Mouse (Mus musculus) hindbrain, embryonic 16.5 days (tissue): ENCODE data around the gene Zfp865. TPM values are rescaled to one million over a fixed set of nuclear protein-coding genes. Genes with fewer than 3 reads are reported as not detected.

Experiments used
- ATAC-seq: fragments of 200-750 bp; cut with Nextera tagmentation; 2 replicates; pipeline ENCODE4 v1.8.0; 2017; ENCODE audit warnings: moderate TSS enrichment, moderate library complexity
- H3K27ac ChIP-seq: fragments of 300-500 bp; sonication (generic); 2 replicates; pipeline ENCODE4 v1.5.1; 2014; ENCODE audit warnings: low read depth, mild to moderate bottlenecking, control low read depth, low read length, moderate library complexity
- H3K27me3 ChIP-seq: fragments of 300-500 bp; sonication (generic); replicated peaks from 2 replicates; pipeline ENCODE4 v1.6.1; 2014; ENCODE audit warnings: low read length; ENCODE audit not compliant: control insufficient read depth, insufficient read depth
- H3K36me3 ChIP-seq: fragments of 300-500 bp; sonication (generic); 2 replicates; pipeline ENCODE4 v1.6.1; 2014; ENCODE audit warnings: mild to moderate bottlenecking, low read length, moderate library complexity, mixed read lengths; ENCODE audit not compliant: control insufficient read depth, insufficient read depth
- H3K4me1 ChIP-seq: fragments of 300-500 bp; sonication (generic); 2 replicates; pipeline ENCODE4 v1.6.1; 2014; ENCODE audit warnings: low read depth, low read length; ENCODE audit not compliant: control insufficient read depth, insufficient read depth
- H3K4me2 ChIP-seq: fragments of 300-500 bp; sonication (generic); 2 replicates; pipeline ENCODE4 v1.6.1; 2014; ENCODE audit warnings: mild to moderate bottlenecking, low read length, control low read depth, moderate library complexity
- H3K4me3 ChIP-seq: fragments of 300-500 bp; sonication (generic); 2 replicates; pipeline ENCODE4 v1.5.1; 2014; ENCODE audit warnings: mild to moderate bottlenecking, low read length, control low read depth, moderate library complexity
- H3K9ac ChIP-seq: fragments of 300-500 bp; sonication (generic); 2 replicates; pipeline ENCODE4 v1.6.1; 2014; ENCODE audit warnings: low read depth, mild to moderate bottlenecking, control low read depth, low read length, moderate library complexity
- H3K9me3 ChIP-seq: fragments of 300-500 bp; sonication (generic); 2 replicates; pipeline ENCODE4 v1.6.1; 2014; ENCODE audit warnings: mild to moderate bottlenecking, low read length, moderate library complexity; ENCODE audit not compliant: control insufficient read depth
- WGBS: fragments of 180-500 bp; shearing (Covaris S2); extraction: QIAGEN DNeasy Blood & Tissue Kit; methylation state at CpG from one replicate; pipeline ENCODE4 v1.1.7; 2014; 5-methylcytosine and 5-hydroxymethylcytosine counted together
- polyA plus RNA-seq: library from polyadenylated mRNA; unstranded; fragments of >200 nt; fragmentation: Nextera tagmentation; extraction: Ambion mirVana; gene quantifications from 2 replicates; pipeline ENCODE4 v1.2.1, GENCODE M21; 2015

Gene Zfp865
- polyA plus RNA-seq, 1 experiment from 2014 or later, result 5.8 TPM

DNA sequence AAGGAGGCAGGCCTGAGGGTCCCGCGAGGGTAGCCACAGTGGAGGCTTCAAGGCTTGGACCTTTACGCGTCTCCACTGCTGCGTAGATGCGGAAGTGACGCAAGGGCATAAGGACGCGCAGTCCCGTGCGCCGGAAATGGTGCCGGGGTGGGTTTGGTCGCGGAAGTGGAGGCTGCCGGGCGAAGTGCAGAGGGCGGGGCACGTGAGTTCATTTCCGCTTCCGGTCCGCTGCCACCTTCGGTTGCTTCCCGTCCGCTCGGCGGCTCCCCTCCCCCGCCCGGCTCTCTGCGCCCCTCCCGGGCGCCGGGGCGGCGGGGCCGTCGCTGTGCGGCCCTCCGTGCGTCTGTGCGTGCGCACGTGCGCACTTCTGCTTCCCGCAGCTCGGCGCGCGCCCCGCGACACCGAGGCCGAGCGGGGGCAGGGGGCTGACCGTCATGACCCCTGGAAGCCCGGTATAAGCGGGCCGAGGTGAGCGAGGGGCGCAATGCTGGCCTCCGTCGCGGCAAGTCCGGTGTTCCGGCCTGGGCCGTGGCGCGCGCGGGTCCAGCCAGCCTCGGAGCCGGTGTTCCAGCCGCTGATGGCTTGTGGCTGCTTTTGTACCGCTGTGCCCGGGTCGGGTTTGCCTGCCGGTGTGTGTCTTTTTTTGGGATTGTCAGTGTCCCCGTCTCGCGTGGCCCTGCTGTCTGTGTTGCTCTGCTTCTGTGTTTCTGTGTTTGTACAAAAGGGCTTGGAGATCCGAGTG is 60.0 kb downstream of the Zfp865 start, which contains the start of gene Epn1:
Epn1 (plus strand) TSS at position 226 of the 742 bp plus-strand sequence.
- peak within 1 kb of the TSS; percentile 99 for H3K4me3 ChIP-seq
- H3K9me3 ChIP-seq, result no peaks in the 10 kb centered on the region
- ATAC-seq, result peak; percentile 98
- H3K4me2 ChIP-seq, result peak within 1 kb of the TSS; percentile 58
- peaks cover 15% of the 10 kb centered on the region for H3K4me1 ChIP-seq
- peak within 1 kb of the TSS; percentile 93 for H3K27ac ChIP-seq
- no peaks in the 10 kb centered on the region for H3K27me3 ChIP-seq
- peaks cover 29% of the 10 kb centered on the region for H3K36me3 ChIP-seq
- whole genome bisulfite sequencing, result under 1% methylated on average over 78 of the region's 81 CpGs
- peak within 1 kb of the TSS; percentile 99 for H3K9ac ChIP-seq

DNA sequence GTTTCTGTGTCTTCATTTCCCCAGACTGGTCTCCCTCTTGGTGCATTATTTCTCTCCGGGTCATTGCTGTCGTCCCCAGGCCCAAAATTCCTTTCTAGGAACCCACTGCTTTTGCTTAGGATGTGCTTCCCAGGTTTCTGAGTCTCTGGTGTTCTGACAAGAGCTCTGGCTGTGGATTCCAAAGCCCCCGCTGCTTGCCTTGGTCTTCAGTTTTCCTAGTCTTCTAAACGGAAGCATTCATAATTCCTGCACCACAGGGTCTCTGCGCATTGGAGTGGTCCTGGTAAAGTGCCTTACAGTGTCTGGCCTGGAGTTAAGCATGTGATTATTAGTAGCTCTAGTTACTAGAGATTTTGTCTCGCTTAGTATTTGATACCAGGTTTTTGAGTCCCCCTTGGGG is 60.6 kb downstream of the Zfp865 start:
- peak overlapping the region; percentile 58 for H3K4me2 ChIP-seq
- no peak for ATAC-seq
- 17% methylated on average over 6 of the region's 6 CpGs for WGBS
- no peaks in the 10 kb centered on the region for H3K27me3 ChIP-seq
- peaks cover 15% of the 10 kb centered on the region for H3K4me1 ChIP-seq
- H3K36me3 ChIP-seq, result peaks cover 30% of the 10 kb centered on the region; the same call in 1 of the 2 replicates
- H3K9me3 ChIP-seq, result no peaks in the 10 kb centered on the region
- H3K4me3 ChIP-seq, result peak overlapping the region; percentile 99
- H3K9ac ChIP-seq, result peak overlapping the region; percentile 99
- peak overlapping the region; percentile 93 for H3K27ac ChIP-seq

DNA sequence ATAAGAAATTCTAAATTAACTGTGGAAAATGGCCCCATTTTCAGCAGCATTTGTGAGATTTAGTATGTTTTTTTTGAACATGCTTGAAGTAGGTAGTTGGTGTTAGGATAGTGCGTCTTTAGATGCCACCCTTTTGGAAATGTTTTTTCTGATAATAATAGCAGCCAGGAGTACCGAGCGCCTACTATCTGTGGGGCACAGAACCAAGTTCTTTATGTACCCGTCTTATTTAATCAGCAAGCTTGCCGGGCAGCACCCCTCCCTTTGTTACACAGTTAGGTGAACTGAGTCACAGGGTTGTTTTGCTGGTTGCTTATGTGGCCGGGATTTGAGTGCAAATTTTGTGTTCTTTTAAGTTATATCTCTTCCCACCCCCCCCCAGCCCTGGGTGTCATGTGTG is 61.1 kb downstream of the Zfp865 start:
- H3K4me1 ChIP-seq, result peaks cover 15% of the 10 kb centered on the region
- no peak overlapping the region for H3K27ac ChIP-seq
- H3K27me3 ChIP-seq, result no peaks in the 10 kb centered on the region
- no peaks in the 10 kb centered on the region for H3K9me3 ChIP-seq
- H3K9ac ChIP-seq, result no peak overlapping the region
- peak overlapping the region; percentile 58 for H3K4me2 ChIP-seq
- WGBS, result 69% methylated on average over 6 of the region's 6 CpGs
- peak overlapping the region; percentile 99 for H3K4me3 ChIP-seq
- ATAC-seq, result no peak
- H3K36me3 ChIP-seq, result peaks cover 29% of the 10 kb centered on the region; the same call in 1 of the 2 replicates

DNA sequence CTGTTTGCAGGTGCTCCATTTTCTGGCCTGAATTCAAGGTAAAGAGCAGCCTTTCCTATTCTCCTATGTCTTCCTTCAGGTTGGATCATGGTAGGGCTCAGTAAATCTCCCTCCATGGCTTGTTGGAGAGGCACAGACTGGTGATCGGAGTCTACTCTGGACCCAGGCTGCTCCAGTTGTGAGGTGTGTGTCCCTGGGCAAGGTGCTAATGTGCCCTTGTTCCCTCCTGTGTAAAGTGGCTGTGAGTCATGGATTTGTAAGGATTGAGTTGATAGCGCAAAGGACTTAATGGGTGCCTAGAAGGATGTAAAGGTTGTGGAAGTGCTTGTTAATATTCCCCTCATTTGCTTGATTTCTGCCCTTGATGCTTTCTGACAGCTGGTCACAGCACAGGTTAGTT is 61.8 kb downstream of the Zfp865 start:
- Histone ChIP-seq H3K27me3 (no peaks in the 10 kb centered on the region), H3K4me1 (peaks cover 15% of the 10 kb centered on the region), H3K36me3 (peaks cover 23% of the 10 kb centered on the region; the same call in 1 of the 2 replicates), H3K27ac (no peak overlapping the region), H3K4me2 (peak overlapping the region; percentile 58), H3K4me3 (no peak overlapping the region), H3K9ac (no peak overlapping the region), H3K9me3 (no peaks in the 10 kb centered on the region)
- ATAC-seq, result no peak
- WGBS, result 98% methylated on average over 2 of the region's 2 CpGs

DNA sequence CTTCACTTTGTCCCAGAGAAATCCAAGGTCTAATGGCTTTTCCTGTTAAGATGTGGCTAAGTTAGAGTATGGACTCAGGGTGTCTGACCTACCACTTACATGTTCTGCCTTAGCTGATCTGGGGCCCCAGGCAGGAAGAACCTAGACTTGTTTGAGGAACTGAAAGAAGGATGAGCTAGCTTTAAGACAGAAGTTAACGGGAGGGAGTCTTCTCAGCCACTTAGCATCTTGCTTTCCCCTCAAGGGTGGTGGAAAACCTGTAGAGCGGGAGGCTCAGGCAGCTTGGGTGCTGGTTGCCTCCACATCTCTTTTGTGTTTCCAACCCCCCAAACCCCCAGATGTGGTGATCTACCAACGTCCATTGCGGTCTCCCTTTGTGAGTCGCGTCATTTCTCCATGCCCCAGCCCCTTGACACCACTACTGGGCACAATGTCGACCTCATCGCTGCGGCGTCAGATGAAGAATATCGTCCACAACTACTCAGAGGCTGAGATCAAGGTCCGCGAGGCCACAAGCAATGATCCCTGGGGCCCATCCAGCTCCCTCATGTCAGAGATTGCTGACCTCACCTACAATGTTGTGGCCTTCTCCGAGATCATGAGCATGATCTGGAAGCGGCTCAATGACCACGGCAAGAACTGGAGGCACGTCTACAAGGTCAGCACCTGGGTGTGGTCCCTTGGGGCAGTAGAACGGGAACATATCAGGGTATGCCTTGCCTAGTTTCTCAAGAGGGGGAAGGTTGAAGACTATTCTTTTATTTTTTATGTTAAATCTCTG is 63.3 kb downstream of the Zfp865 start:
- Histone ChIP-seq H3K27me3 (no peaks in the 10 kb centered on the region), H3K36me3 (peaks cover 16% of the 10 kb centered on the region; the same call in 1 of the 2 replicates), H3K4me1 (peaks cover 15% of the 10 kb centered on the region), H3K27ac (no peak overlapping the region), H3K9ac (no peak overlapping the region), H3K4me3 (no peak overlapping the region), H3K4me2 (no peak overlapping the region), H3K9me3 (no peaks in the 10 kb centered on the region)
- WGBS, result 91% methylated on average over 18 of the region's 18 CpGs
- ATAC-seq, result no peak

DNA sequence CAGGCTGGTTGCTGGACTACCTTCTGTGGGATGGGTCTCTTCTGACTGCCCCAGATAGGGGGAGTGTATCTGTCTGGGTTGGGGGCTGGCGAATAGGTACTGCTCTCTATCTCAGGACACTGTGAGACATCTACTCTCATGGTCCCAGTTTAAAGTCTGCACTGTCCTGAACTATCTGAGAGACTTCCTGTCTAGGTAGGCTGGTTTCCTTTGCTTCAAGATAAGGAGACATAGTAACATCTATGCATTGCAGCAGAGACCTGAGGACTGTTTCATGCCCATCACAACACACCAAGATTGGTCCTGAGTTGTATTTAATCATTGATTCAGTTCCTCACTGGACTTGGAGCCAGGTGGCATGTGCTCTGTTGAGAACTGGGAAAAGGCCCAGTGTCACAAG is 65.3 kb downstream of the Zfp865 start:
- peaks cover 16% of the 10 kb centered on the region for H3K36me3 ChIP-seq
- H3K27me3 ChIP-seq, result no peaks in the 10 kb centered on the region
- WGBS, result 90% methylated on average over 1 of the region's 1 CpGs
- no peak overlapping the region for H3K4me2 ChIP-seq
- no peak overlapping the region for H3K9ac ChIP-seq
- no peak overlapping the region for H3K4me3 ChIP-seq
- no peak for ATAC-seq
- H3K27ac ChIP-seq, result no peak overlapping the region
- no peaks in the 10 kb centered on the region for H3K9me3 ChIP-seq
- peaks cover 15% of the 10 kb centered on the region for H3K4me1 ChIP-seq

Other genes with a start within 250 kb of the Zfp865 start
- gene Fam71e2, start 249.1 kb upstream of the Zfp865 start, polyA plus RNA-seq, result not detected in 2 replicates
- gene Il11, start 237.5 kb upstream of the Zfp865 start, polyA plus RNA-seq, result 0.95 and 1.3 TPM in 2 replicates
- gene Tmem190, start 237.4 kb upstream of the Zfp865 start, polyA plus RNA-seq, result 0.68 TPM in 1 of 2 replicates, not detected in the other
- 6.8 and 9.2 TPM in 2 replicates for gene Tmem238, start 230.7 kb upstream of the Zfp865 start, polyA plus RNA-seq
- 206 and 212 TPM in 2 replicates for gene Rpl28, start 227.5 kb upstream of the Zfp865 start, polyA plus RNA-seq
- gene Ube2s, start 207.8 kb upstream of the Zfp865 start, polyA plus RNA-seq, result 250 and 253 TPM in 2 replicates
- 9.9 and 10.0 TPM in 2 replicates for gene Shisa7, start 175.7 kb upstream of the Zfp865 start, polyA plus RNA-seq
- gene Isoc2b, start 150.1 kb upstream of the Zfp865 start, polyA plus RNA-seq, result 4.2 and 4.6 TPM in 2 replicates
- 0.89 and 0.93 TPM in 2 replicates for gene Isoc2a, start 143.2 kb upstream of the Zfp865 start, polyA plus RNA-seq
- gene Gm36210, start 113.9 kb upstream of the Zfp865 start, polyA plus RNA-seq, result 0.48 and 0.52 TPM in 2 replicates
- 3.2 and 4.2 TPM in 2 replicates for gene Zfp628, start 105.2 kb upstream of the Zfp865 start, polyA plus RNA-seq
- 35.2 and 39.3 TPM in 2 replicates for gene Nat14, start 98.3 kb upstream of the Zfp865 start, polyA plus RNA-seq
- gene Ssc5d, start 94.6 kb upstream of the Zfp865 start, polyA plus RNA-seq, result 1.1 and 2.4 TPM in 2 replicates
- gene Sbk2, start 56.0 kb upstream of the Zfp865 start, polyA plus RNA-seq, result 0.14 TPM in 1 of 2 replicates, not detected in the other
- 0.70 and 0.71 TPM in 2 replicates for gene Sbk3, start 49.2 kb upstream of the Zfp865 start, polyA plus RNA-seq
- gene Zfp579, start 24.2 kb upstream of the Zfp865 start, polyA plus RNA-seq, result 49.2 and 53.5 TPM in 2 replicates
- 8.0 and 9.3 TPM in 2 replicates for gene Zfp524, start 6.0 kb upstream of the Zfp865 start, polyA plus RNA-seq
- gene Fiz1, start 5.7 kb upstream of the Zfp865 start, polyA plus RNA-seq, result 28.8 and 34.4 TPM in 2 replicates
- gene Gm44973, start 4.9 kb upstream of the Zfp865 start, polyA plus RNA-seq, result 0.18 and 1.2 TPM in 2 replicates
- gene Ccdc106, start 177 bp downstream of the Zfp865 start, polyA plus RNA-seq, result 67.3 and 74.5 TPM in 2 replicates
- not detected in 2 replicates for gene 4632433K11Rik, start 13.7 kb downstream of the Zfp865 start, polyA plus RNA-seq
- gene Zfp784, start 18.1 kb downstream of the Zfp865 start, polyA plus RNA-seq, result 9.7 and 10.2 TPM in 2 replicates
- gene Zfp580, start 31.2 kb downstream of the Zfp865 start, polyA plus RNA-seq, result 103 and 108 TPM in 2 replicates
- 91.8 and 103 TPM in 2 replicates for gene U2af2, start 41.8 kb downstream of the Zfp865 start, polyA plus RNA-seq
- gene Epn1, start 59.9 kb downstream of the Zfp865 start, polyA plus RNA-seq, result 115 and 124 TPM in 2 replicates
- not detected in 2 replicates for gene Rfpl4, start 96.6 kb downstream of the Zfp865 start, polyA plus RNA-seq
- gene Rasl2-9, start 105.6 kb downstream of the Zfp865 start, polyA plus RNA-seq, result 0.67 and 0.95 TPM in 2 replicates
- not detected in 2 replicates for gene Vmn1r55, start 129.3 kb downstream of the Zfp865 start, polyA plus RNA-seq
- not detected in 2 replicates for gene Vmn1r56, start 176.4 kb downstream of the Zfp865 start, polyA plus RNA-seq
- not detected in 2 replicates for gene Vmn1r57, start 198.1 kb downstream of the Zfp865 start, polyA plus RNA-seq